In genomic region chr14:67582201-67582782, GRCm38 (mm10) we compare ENCODE assay signal across 13 mouse cellular contexts.
A peak's percentile ranks its signal among the peaks of the same experiment; 100 is the strongest.
DNase-seq lines count a peak whose midpoint lies in the region; ATAC-seq lines count a peak whose summit lies in the region.
"Had no signal": no experiment of that assay in that cellular context is flagged by ENCODE, and none has a peak within 500 bp of the region (broad histone marks: within the 10 kb centered on the region; RNA-seq: fewer than 3 reads in every experiment).

No protein-coding gene starts in this region.

- no peak overlapping the region for H3K9ac ChIP-seq in hindbrain, embryonic 14.5 days
- H3K9ac ChIP-seq in hindbrain, embryonic 13.5 days: no peak overlapping the region
- no peak overlapping the region for H3K9ac ChIP-seq in midbrain, embryonic 14.5 days (replicated peaks; ENCODE audit: low read length)

- no peaks in the 10 kb centered on the region for H3K36me3 ChIP-seq in hindbrain, embryonic 14.5 days (replicated peaks; ENCODE audit: control insufficient read depth, insufficient read depth)
- no peaks in the 10 kb centered on the region for H3K36me3 ChIP-seq in hindbrain, embryonic 13.5 days
- no peaks in the 10 kb centered on the region for H3K36me3 ChIP-seq in midbrain, embryonic 14.5 days (ENCODE audit: control insufficient read depth, insufficient read depth, low read length)

- H3K9me3 ChIP-seq in hindbrain, embryonic 14.5 days (ENCODE audit: control insufficient read depth, low read length): no peaks in the 10 kb centered on the region
- no peaks in the 10 kb centered on the region for H3K9me3 ChIP-seq in hindbrain, embryonic 13.5 days
- H3K9me3 ChIP-seq in midbrain, embryonic 14.5 days (ENCODE audit: control insufficient read depth, low read length): no peaks in the 10 kb centered on the region

- ATAC-seq in hindbrain, embryonic 14.5 days (ENCODE audit: low FRiP score): no peak; the same call in 1 of the 2 replicates
- no peak for ATAC-seq in hindbrain, embryonic 13.5 days (ENCODE audit: low FRiP score)
- no peak for ATAC-seq in midbrain, embryonic 14.5 days (ENCODE audit: low FRiP score, low TSS enrichment)
- ATAC-seq: inflammation-experienced regulatory T-cells, adult 6 months had no signal

- peak overlapping the region; percentile 0; the same call in 1 of the 2 replicates for H3K27ac ChIP-seq in hindbrain, embryonic 14.5 days
- no peak overlapping the region for H3K27ac ChIP-seq in hindbrain, embryonic 13.5 days
- no peak overlapping the region for H3K27ac ChIP-seq in midbrain, embryonic 14.5 days (replicated peaks; ENCODE audit: low read depth, low read length)

- H3K4me3 ChIP-seq in hindbrain, embryonic 14.5 days (replicated peaks; ENCODE audit: low read length): no peak overlapping the region
- H3K4me3 ChIP-seq in hindbrain, embryonic 13.5 days: no peak overlapping the region
- no peak overlapping the region for H3K4me3 ChIP-seq in midbrain, embryonic 14.5 days (replicated peaks; ENCODE audit: low read depth, low read length)
- H3K4me3 ChIP-seq: erythroblast, embryonic 14.5 days had no signal

- no peaks in the 10 kb centered on the region for H3K27me3 ChIP-seq in hindbrain, embryonic 14.5 days (ENCODE audit: control insufficient read depth, insufficient read depth, low read length)
- H3K27me3 ChIP-seq in hindbrain, embryonic 13.5 days: peaks cover 4% of the 10 kb centered on the region; the same call in 1 of the 2 replicates
- no peaks in the 10 kb centered on the region for H3K27me3 ChIP-seq in midbrain, embryonic 14.5 days (ENCODE audit: control insufficient read depth, insufficient read depth, low read length)

- peak; percentile 19 for DNase-seq in adrenal gland, postnatal 14 days
- DNase-seq in adrenal gland, adult 8-10 months: no peak
- no peak for DNase-seq in hindbrain, embryonic 14.5 days (ENCODE audit: low spot score)
- peak; percentile 15 for DNase-seq in fibroblast of lung, adult 2 months (ENCODE audit: low read depth)
- DNase-seq in midbrain, embryonic 14.5 days: peak; percentile 55
- DNase-seq in lung, postnatal 36 days: no peak
- no peak for DNase-seq in gastrocnemius, postnatal 10 days
- DNase-seq: gastrocnemius, postnatal 25 days; kidney, postnatal 4 days; thymus, adult 18-20 months had no signal

- H3K4me2 ChIP-seq in hindbrain, embryonic 14.5 days (replicated peaks): no peak overlapping the region
- no peak overlapping the region; the same call in 1 of the 2 replicates for H3K4me2 ChIP-seq in hindbrain, embryonic 13.5 days
- no peak overlapping the region for H3K4me2 ChIP-seq in midbrain, embryonic 14.5 days (ENCODE audit: low read length)

- peaks cover 4% of the 10 kb centered on the region for H3K4me1 ChIP-seq in hindbrain, embryonic 14.5 days (replicated peaks; ENCODE audit: control insufficient read depth, insufficient read depth, low read length)
- peaks cover 18% of the 10 kb centered on the region; the same call in 1 of the 2 replicates for H3K4me1 ChIP-seq in hindbrain, embryonic 13.5 days (replicated peaks)
- H3K4me1 ChIP-seq in midbrain, embryonic 14.5 days (ENCODE audit: control insufficient read depth, insufficient read depth, low read length): no peaks in the 10 kb centered on the region

- WGBS in hindbrain, embryonic 14.5 days: 50% methylated on average over 8 of the region's 8 CpGs
- 59% methylated on average over 8 of the region's 8 CpGs for WGBS in hindbrain, embryonic 13.5 days
- 62% methylated on average over 8 of the region's 8 CpGs for WGBS in midbrain, embryonic 14.5 days

Comparison
In these comparisons a context has a peak if more than half of its experiments do, and no peak if none do; other contexts are left out.
1. DNase-seq: peak in adrenal gland, postnatal 14 days (single experiment), fibroblast of lung, adult 2 months (single experiment) and midbrain, embryonic 14.5 days (single experiment); none in adrenal gland, adult 8-10 months (single experiment), hindbrain, embryonic 14.5 days (single experiment), lung, postnatal 36 days (single experiment) and gastrocnemius, postnatal 10 days (single experiment).